Mouse (Mus musculus) CH12.LX (cell line): ENCODE data around the gene Slc16a13. TPM values are rescaled to one million over a fixed set of nuclear protein-coding genes. Genes with fewer than 3 reads are reported as not detected.
A peak's percentile ranks its signal among the peaks of the same experiment; 100 is the strongest.

Experiments
- DNase-seq: peaks from one replicate; pipeline ENCODE4 v3.0.0-alpha.2; 2013; ENCODE audit errors: extremely low read depth
- H3K27ac ChIP-seq: 2 replicates; pipeline ENCODE4 v1.5.1; 2012; ENCODE audit warnings: low read depth, mild to moderate bottlenecking, control low read depth, moderate library complexity; ENCODE audit not compliant: insufficient read depth
- H3K27me3 ChIP-seq: replicated peaks from 2 replicates; pipeline ENCODE3; 2012; ENCODE audit warnings: inconsistent platforms
- H3K36me3 ChIP-seq, 2 experiments: replicated peaks in 1 of 2; 2 replicates each; pipeline versions ENCODE3 to v1.6.1; 2012; ENCODE audit warnings: inconsistent platforms in 1 of 2, low read length in 1 of 2, mild to moderate bottlenecking in 1 of 2, mixed read lengths in 1 of 2, moderate library complexity in 1 of 2; ENCODE audit not compliant: control insufficient read depth in 1 of 2, insufficient read depth in 1 of 2
- H3K4me1 ChIP-seq, 2 experiments: 2 replicates each; pipeline ENCODE4 v1.6.1; 2012; ENCODE audit warnings: inconsistent platforms in 1 of 2, moderate library complexity in 1 of 2; ENCODE audit not compliant: insufficient read depth in 2 of 2, control insufficient read depth in 1 of 2
- H3K4me2 ChIP-seq: 2 replicates; pipeline ENCODE4 v1.6.1; 2012; ENCODE audit warnings: low read depth, mild to moderate bottlenecking, control low read depth; ENCODE audit not compliant: poor library complexity, insufficient read depth, severe bottlenecking
- H3K4me3 ChIP-seq, 3 experiments: fragments of 150-350 bp in 1 of 3; sonication (generic) in 1 of 3; replicated peaks in 1 of 3; 2 replicates each; pipeline versions ENCODE3 to v1.5.1; 2011 to 2012; ENCODE audit warnings: low read depth in 2 of 3, low read length in 2 of 3, mild to moderate bottlenecking in 2 of 3, moderate library complexity in 2 of 3, control low read depth in 1 of 3, improper control_type of control experiment in 1 of 3, inconsistent platforms in 1 of 3, mixed read lengths in 1 of 3; ENCODE audit not compliant: poor library complexity in 1 of 3
- H3K79me2 ChIP-seq: replicated peaks from 2 replicates; pipeline ENCODE4 v1.6.1; 2012; ENCODE audit warnings: mild to moderate bottlenecking, moderate library complexity; ENCODE audit not compliant: control insufficient read depth, poor library complexity, insufficient read depth, severe bottlenecking; ENCODE audit errors: extremely low read depth
- H3K9ac ChIP-seq: 2 replicates; pipeline ENCODE4 v1.6.1; 2012; ENCODE audit warnings: low read depth, mild to moderate bottlenecking, control low read depth, moderate library complexity; ENCODE audit not compliant: insufficient read depth
- H3K9me3 ChIP-seq: replicated peaks from 2 replicates; pipeline ENCODE3; 2012; ENCODE audit warnings: low read length, inconsistent platforms, mixed read lengths
- BHLHE40 ChIP-seq: IDR thresholded peaks from 2 replicates; pipeline ENCODE4 v1.6.1; 2011; ENCODE audit warnings: mild to moderate bottlenecking, low read depth, low read length, improper control_type of control experiment
- CHD1 ChIP-seq: IDR thresholded peaks from 2 replicates; pipeline ENCODE4 v1.6.1; 2012; ENCODE audit warnings: low read depth, low read length, improper control_type of control experiment, inconsistent platforms
- CHD2 ChIP-seq: IDR thresholded peaks from 2 replicates; pipeline ENCODE4 v1.6.1; 2011; ENCODE audit warnings: low read length, improper control_type of control experiment
- E2F4 ChIP-seq: IDR thresholded peaks from 2 replicates; pipeline ENCODE4 v1.6.1; 2011; ENCODE audit warnings: low read depth, low read length, improper control_type of control experiment; ENCODE audit not compliant: insufficient replicate concordance
- ETS1 ChIP-seq: conservative IDR thresholded peaks from 2 replicates; pipeline ENCODE4 v1.6.1; 2012; ENCODE audit warnings: low read depth, mild to moderate bottlenecking, inconsistent platforms, low read length, improper control_type of control experiment, moderate library complexity
- GABPA ChIP-seq: IDR thresholded peaks from 2 replicates; pipeline ENCODE4 v1.6.1; 2012; ENCODE audit warnings: low read depth, low read length, improper control_type of control experiment, inconsistent platforms; ENCODE audit not compliant: insufficient replicate concordance
- HCFC1 ChIP-seq: IDR thresholded peaks from 2 replicates; pipeline ENCODE4 v1.6.1; 2012; ENCODE audit warnings: low read depth, mild to moderate bottlenecking, inconsistent platforms, low read length, improper control_type of control experiment
- IRF4 ChIP-seq: IDR thresholded peaks from 2 replicates; pipeline ENCODE4 v1.6.1; 2014; ENCODE audit warnings: low read depth, mild to moderate bottlenecking, inconsistent platforms, low read length, improper control_type of control experiment
- JUND ChIP-seq: conservative IDR thresholded peaks from 2 replicates; pipeline ENCODE4 v1.6.1; 2011; ENCODE audit warnings: low read depth, low read length, improper control_type of control experiment
- MAFK ChIP-seq: IDR thresholded peaks from 2 replicates; pipeline ENCODE4 v1.6.1; 2011; ENCODE audit warnings: low read length, improper control_type of control experiment; ENCODE audit not compliant: insufficient replicate concordance
- MAX ChIP-seq: IDR thresholded peaks from 2 replicates; pipeline ENCODE4 v1.6.1; 2011; ENCODE audit warnings: low read length, improper control_type of control experiment
- MXI1 ChIP-seq: IDR thresholded peaks from 2 replicates; pipeline ENCODE4 v1.6.1; 2011; ENCODE audit warnings: mild to moderate bottlenecking, low read depth, low read length, improper control_type of control experiment
- MYC ChIP-seq: IDR thresholded peaks from 2 replicates; pipeline ENCODE4 v1.6.1; 2011; ENCODE audit warnings: low read depth, mild to moderate bottlenecking, improper control_type of control experiment, low read length
- NRF1 ChIP-seq: IDR thresholded peaks from 2 replicates; pipeline ENCODE4 v1.6.1; 2014; ENCODE audit warnings: low read depth, mild to moderate bottlenecking, inconsistent platforms, low read length, improper control_type of control experiment, moderate library complexity
- PAX5 ChIP-seq: IDR thresholded peaks from 2 replicates; pipeline ENCODE4 v1.6.1; 2012; ENCODE audit warnings: low read length, inconsistent platforms, mixed read lengths
- POLR2A ChIP-seq: IDR thresholded peaks from 2 replicates; pipeline ENCODE4 v1.6.1; 2011; ENCODE audit warnings: low read depth, mild to moderate bottlenecking, improper control_type of control experiment, low read length
- POLR2AphosphoS2 ChIP-seq: IDR thresholded peaks from 2 replicates; pipeline ENCODE4 v1.6.1; 2011; ENCODE audit warnings: low read depth, low read length, improper control_type of control experiment
- RAD21 ChIP-seq: IDR thresholded peaks from 2 replicates; pipeline ENCODE4 v1.6.1; 2011; ENCODE audit warnings: low read depth, mild to moderate bottlenecking, low read length, improper control_type of control experiment, moderate library complexity
- RCOR1 ChIP-seq: conservative IDR thresholded peaks from 2 replicates; pipeline ENCODE4 v1.6.1; 2012; ENCODE audit warnings: low read depth, mild to moderate bottlenecking, inconsistent platforms, low read length, improper control_type of control experiment
- SIN3A ChIP-seq: IDR thresholded peaks from 2 replicates; pipeline ENCODE4 v1.6.1; 2012; ENCODE audit warnings: low read length, improper control_type of control experiment, inconsistent platforms
- SMC3 ChIP-seq: IDR thresholded peaks from 2 replicates; pipeline ENCODE4 v1.6.1; 2011; ENCODE audit warnings: low read depth, low read length, improper control_type of control experiment
- TBP ChIP-seq: conservative IDR thresholded peaks from 2 replicates; pipeline ENCODE4 v1.6.1; 2011; ENCODE audit warnings: low read depth, low read length, improper control_type of control experiment
- TCF12 ChIP-seq: IDR thresholded peaks from 2 replicates; pipeline ENCODE4 v1.6.1; 2014; ENCODE audit warnings: low read depth, mild to moderate bottlenecking, inconsistent platforms, low read length, improper control_type of control experiment
- UBTF ChIP-seq: IDR thresholded peaks from 2 replicates; pipeline ENCODE4 v1.6.1; 2012; ENCODE audit warnings: low read depth, mild to moderate bottlenecking, inconsistent platforms, low read length, improper control_type of control experiment, moderate library complexity
- USF1 ChIP-seq: IDR thresholded peaks from 2 replicates; pipeline ENCODE4 v1.6.1; 2014; ENCODE audit warnings: low read depth, mild to moderate bottlenecking, inconsistent platforms, low read length, improper control_type of control experiment
- ZC3H11A ChIP-seq: IDR thresholded peaks from 2 replicates; pipeline ENCODE4 v1.6.1; 2012; ENCODE audit warnings: low read depth, mild to moderate bottlenecking, inconsistent platforms, low read length, improper control_type of control experiment
- ZMIZ1 ChIP-seq: IDR thresholded peaks from 2 replicates; pipeline ENCODE4 v1.6.1; 2012; ENCODE audit warnings: low read depth, mild to moderate bottlenecking, inconsistent platforms, low read length, improper control_type of control experiment
- ZNF384 ChIP-seq: IDR thresholded peaks from 2 replicates; pipeline ENCODE4 v1.6.1; 2012; ENCODE audit warnings: low read depth, low read length, improper control_type of control experiment, inconsistent platforms
- dilution Hi-C: fragments of 300-500 bp; cut with MboI; formaldehyde crosslinking; loops from 2 replicates; pipeline ENCODE4 v1.14.3; 2020; ENCODE audit warnings: low sequenced_read_pairs; ENCODE audit not compliant: extremely low pct_unique_long_range_greater_than_20kb, extremely low pct_ligation_motif_present
- in situ Hi-C: fragments of 300-500 bp; cut with MboI; formaldehyde crosslinking; loops from 3 replicates; pipeline ENCODE4 v1.14.3; 2019; ENCODE audit warnings: low sequenced_read_pairs, low pct_ligation_motif_present, low pct_unique_long_range_greater_than_20kb, mixed read lengths
- polyA plus RNA-seq: library from polyadenylated mRNA; unstranded; fragments of >175 nt; gene quantifications from 2 replicates; pipeline ENCODE4 v1.2.1, GENCODE M21; 2012; ENCODE audit warnings: low read depth; ENCODE audit not compliant: insufficient read length
- total RNA-seq, 2 experiments: library from RNA; depleted of rRNA; stranded (reverse); fragments of 300-350 nt in 1 of 2; fragments of >200 nt in 1 of 2; gene quantifications; 2 replicates each; pipeline ENCODE4 v1.2.3; 2012 to 2014

Gene Slc16a13
- total and polyA plus RNA-seq, 3 experiments: 8.4 to 19.0 (median 12.0) TPM

DNA sequence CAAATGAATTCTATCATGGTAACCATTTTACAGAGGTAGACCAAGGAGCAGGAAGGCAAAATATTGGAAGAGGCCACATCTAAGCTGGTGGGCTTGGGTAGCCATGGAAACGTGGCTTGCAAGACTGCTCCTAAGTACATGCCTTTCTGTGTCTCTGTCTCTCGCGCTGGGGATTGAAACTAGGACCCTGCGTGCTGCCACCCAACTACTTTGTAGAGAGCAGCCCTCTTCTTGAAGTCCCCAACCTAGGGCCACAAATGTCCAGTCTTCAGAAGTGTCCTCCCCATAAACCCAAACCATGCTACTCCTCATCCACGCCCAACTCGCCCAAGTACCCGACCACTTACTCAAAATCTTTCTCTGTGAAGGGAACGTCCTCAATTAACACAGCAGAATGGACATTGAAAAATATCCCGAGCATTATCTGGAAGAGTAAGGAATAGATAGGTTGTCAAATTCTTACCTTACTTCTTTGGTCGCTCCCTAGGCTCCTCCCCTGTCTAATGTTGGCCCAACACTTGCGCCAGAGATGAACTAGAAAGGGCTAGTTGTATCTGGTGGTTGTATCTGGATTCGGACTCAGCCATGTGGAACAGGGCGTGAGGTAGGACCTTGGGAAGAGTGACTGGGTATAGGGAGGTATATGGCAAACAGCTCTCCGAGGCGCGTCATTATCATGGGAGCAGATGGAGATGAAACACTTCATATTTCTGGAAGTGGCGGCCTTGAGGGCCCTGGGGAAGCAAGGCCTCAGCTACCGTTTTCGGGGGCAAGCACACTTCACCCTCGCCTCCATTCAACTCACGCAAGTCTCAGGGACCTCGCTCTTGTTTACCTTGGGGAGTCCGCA is 18.0 kb upstream of the Slc16a13 start:
- in situ Hi-C loops: loop anchor here (25.0 kb wide), 2 partner anchors 373 to 523 kb away; partner anchors contain the start of genes 4930544D05Rik, Chrne and Zfp3
- H3K27me3 ChIP-seq: peaks cover 5% of the 10 kb centered on the region
- TF ChIP-seq MAX (no peak), HCFC1 (no peak), BHLHE40 (no peak), RAD21 (no peak), MAFK (no peak), MYC (no peak), MXI1 (0 out of 2 replicates have a peak, but pooled peaks have one; percentile 17), SIN3A (no peak)
- TF ChIP-seq, all 38 proteins: peak for 1
- H3K9me3 ChIP-seq: no peaks in the 10 kb centered on the region
- dilution Hi-C loops: no loop called here
- H3K9ac ChIP-seq: peak overlapping the region; percentile 68
- H3K4me1 ChIP-seq: peaks cover 4 to 26% of the 10 kb centered on the region in 2 experiments
- peaks cover 12% of the 10 kb centered on the region for H3K79me2 ChIP-seq
- H3K36me3 ChIP-seq: peaks cover 10 to 27% of the 10 kb centered on the region in 2 experiments
- H3K4me3 ChIP-seq: peak overlapping the region; percentile 77 to 96 (median 79)
- H3K4me2 ChIP-seq: peak overlapping the region; percentile 76
- no peak for DNase-seq
- H3K27ac ChIP-seq: peak overlapping the region; percentile 78

DNA sequence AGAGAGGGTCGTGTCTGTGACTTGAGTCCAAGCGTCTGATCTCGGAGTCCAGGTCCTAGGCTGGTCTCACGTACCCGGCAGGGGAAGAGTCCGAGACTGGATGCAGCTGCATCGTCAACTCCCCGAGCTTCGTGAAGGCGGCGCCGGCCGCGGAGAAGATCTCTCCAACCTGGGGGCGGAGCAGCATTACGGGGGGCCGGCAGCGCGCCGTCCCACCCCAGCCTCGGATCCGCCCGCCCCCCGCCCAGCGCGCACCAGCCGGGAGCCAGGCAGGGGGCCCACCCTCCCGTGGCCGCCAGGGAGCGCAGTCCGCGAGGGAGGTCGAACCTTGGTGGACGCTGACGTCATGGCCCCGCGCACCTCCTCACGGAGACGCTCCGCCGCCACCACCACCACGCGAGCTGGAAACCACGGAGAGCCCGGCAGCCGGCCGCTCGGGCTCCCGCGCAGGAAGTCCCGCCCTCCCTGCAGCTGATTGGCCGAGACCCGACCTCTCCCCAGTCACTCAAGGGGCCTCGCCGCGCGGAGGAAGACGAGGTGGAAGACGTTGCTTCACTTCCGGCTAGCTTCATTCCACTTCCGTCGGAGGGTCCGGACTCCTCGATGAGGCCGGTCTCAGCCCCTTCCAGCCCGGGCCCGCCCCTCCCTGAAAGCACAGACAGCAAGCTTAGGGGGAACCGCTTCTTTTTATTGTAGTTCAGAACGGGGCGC is 16.7 kb upstream of the Slc16a13 start, which contains the start of gene 0610010K14Rik:
0610010K14Rik (minus strand) TSS at position 458 of the 711 bp plus-strand sequence.
- Histone ChIP-seq H3K27me3 (peaks cover 1% of the 10 kb centered on the region), H3K9ac (peak within 1 kb of the TSS; percentile 83), H3K4me2 (peak within 1 kb of the TSS; percentile 92), H3K79me2 (peaks cover 12% of the 10 kb centered on the region), H3K4me3 (peak within 1 kb of the TSS; percentile 77 to 96 (median 79)), H3K9me3 (no peaks in the 10 kb centered on the region), H3K4me1 (peaks cover 4 to 26% of the 10 kb centered on the region in 2 experiments), H3K36me3 (peaks cover 10 to 27% of the 10 kb centered on the region in 2 experiments), H3K27ac (peak within 1 kb of the TSS; percentile 78)
- DNase-seq: peak; percentile 98
- in situ Hi-C loops: loop anchor here (25.0 kb wide), 2 partner anchors 375 to 525 kb away; partner anchors contain the start of genes 4930544D05Rik, Chrne and Zfp3
- dilution Hi-C loops: no loop called here
- TF ChIP-seq SMC3: peak; percentile 32
- TF ChIP-seq MXI1: peak; percentile 77
- TF ChIP-seq IRF4: no peak
- TF ChIP-seq SIN3A: peak; percentile 38; the same call in 1 of the 2 replicates
- peak; percentile 69 for TF ChIP-seq NRF1
- peak; percentile 6; the same call in 1 of the 2 replicates for TF ChIP-seq USF1
- 0 out of 2 replicates have a peak, but pooled peaks have one; percentile 22 for TF ChIP-seq GABPA
- TF ChIP-seq CHD1: no peak
- no peak for TF ChIP-seq JUND
- no peak for TF ChIP-seq ZNF384
- TF ChIP-seq TCF12: peak; percentile 100
- no peak; the same call in none of the 2 replicates for TF ChIP-seq UBTF
- peak; percentile 95 for TF ChIP-seq POLR2AphosphoS2
- no peak for TF ChIP-seq RAD21
- TF ChIP-seq CHD2: peak; percentile 91
- TF ChIP-seq ZC3H11A: no peak
- peak; percentile 43 for TF ChIP-seq ETS1
- TF ChIP-seq RCOR1: no peak
- TF ChIP-seq E2F4: peak; percentile 62; the same call in 1 of the 2 replicates
- no peak for TF ChIP-seq PAX5
- TF ChIP-seq TBP: peak; percentile 98
- TF ChIP-seq ZMIZ1: peak; percentile 91
- peak; percentile 95 for TF ChIP-seq POLR2A
